Mouse (Mus musculus): Measurements from ENCODE around the gene Hmgcs2. TPM values are rescaled to one million over a fixed set of nuclear protein-coding genes. Genes with fewer than 3 reads are reported as not detected.

Gene Hmgcs2
- 1.1 and 1.4 TPM in 2 replicates for polyA plus RNA-seq (2014; fragmentation: Nextera tagmentation; extraction: Ambion mirVana)

DNA sequence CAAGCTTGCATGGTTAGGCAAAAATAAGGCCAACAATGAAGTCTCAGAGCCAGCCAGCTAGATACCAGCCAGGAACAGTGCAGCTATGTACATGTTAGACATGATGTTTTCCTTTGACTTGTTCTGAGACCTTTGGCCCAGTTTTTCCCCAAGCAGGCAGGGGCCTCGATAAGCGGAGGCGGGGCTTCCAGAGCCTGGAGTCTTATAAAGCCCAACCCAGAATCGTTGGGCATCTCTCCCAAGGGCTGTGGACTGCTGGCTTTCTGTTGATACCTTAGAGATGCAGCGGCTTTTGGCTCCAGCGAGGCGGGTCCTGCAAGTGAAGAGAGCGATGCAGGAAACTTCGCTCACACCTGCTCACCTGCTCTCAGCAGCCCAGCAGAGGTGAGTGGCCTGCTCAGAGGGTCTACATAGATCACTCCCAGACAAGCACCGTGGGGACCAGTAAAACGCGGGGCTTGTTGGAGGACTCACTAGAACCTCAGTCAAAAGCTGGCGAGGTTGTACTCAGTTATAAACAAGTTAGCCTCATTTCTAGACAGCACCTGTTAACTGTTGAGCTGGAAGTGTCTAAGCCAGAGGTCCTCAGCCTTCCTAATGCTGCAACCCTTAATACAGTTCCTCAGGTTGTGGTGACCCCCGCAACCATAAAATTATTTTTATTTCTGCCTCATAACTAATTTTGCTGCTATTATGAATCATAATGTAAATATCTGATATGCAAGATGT lies at the start of gene Hmgcs2:
Gene Hmgcs2, plus strand, starts transcription at position 232 of the 729 bp plus-strand sequence.
- 60% methylated on average over 14 of the region's 14 CpGs for WGBS
- H3K4me2 ChIP-seq (ENCODE audit: low read depth, severe bottlenecking): no peak within 1 kb of the TSS

GRCm38 (mm10) chr3:98233504-98233903 lies 46.7 kb upstream of the Hmgcs2 start:
- no peak for ATAC-seq (ENCODE audit: insufficient number of reproducible peaks, low FRiP score, low TSS enrichment, low read depth)
- Histone ChIP-seq H3K27ac (replicated peaks; ENCODE audit: low read depth, low read length) (no peak overlapping the region), H3K9me3 (ENCODE audit: control insufficient read depth, low read length) (no peaks in the 10 kb centered on the region)

More for the DNA sequence above, at the start of gene Hmgcs2:
- Histone ChIP-seq H3K27me3 (ENCODE audit: control insufficient read depth, insufficient read depth, low read length) (no peaks in the 10 kb centered on the region), H3K36me3 (ENCODE audit: control insufficient read depth, insufficient read depth, low read length) (no peaks in the 10 kb centered on the region), H3K9ac (ENCODE audit: low read length) (no peak within 1 kb of the TSS), H3K4me3 (ENCODE audit: low read depth, low read length) (no peak within 1 kb of the TSS), H3K27ac (replicated peaks; ENCODE audit: low read depth, low read length) (no peak within 1 kb of the TSS), H3K4me1 (ENCODE audit: control insufficient read depth, insufficient read depth, low read length) (no peaks in the 10 kb centered on the region; the same call in 1 of the 2 replicates), H3K9me3 (ENCODE audit: control insufficient read depth, low read length) (no peaks in the 10 kb centered on the region)
- DNase-seq (ENCODE audit: low spot score) (no peak), ATAC-seq (ENCODE audit: insufficient number of reproducible peaks, low FRiP score, low TSS enrichment, low read depth) (0 out of 2 replicates have a peak, but pooled peaks have one; percentile 26)

GRCm38 (mm10) chr3:98236266-98236665 lies 44.0 kb upstream of the Hmgcs2 start:
- ATAC-seq (ENCODE audit: insufficient number of reproducible peaks, low FRiP score, low TSS enrichment, low read depth) (no peak), DNase-seq (ENCODE audit: low spot score) (no peak)
- Histone ChIP-seq H3K36me3 (ENCODE audit: control insufficient read depth, insufficient read depth, low read length) (no peaks in the 10 kb centered on the region), H3K9me3 (ENCODE audit: control insufficient read depth, low read length) (no peaks in the 10 kb centered on the region), H3K4me2 (ENCODE audit: low read depth, severe bottlenecking) (no peak overlapping the region), H3K9ac (ENCODE audit: low read length) (no peak overlapping the region), H3K27ac (replicated peaks; ENCODE audit: low read depth, low read length) (no peak overlapping the region), H3K4me3 (ENCODE audit: low read depth, low read length) (no peak overlapping the region), H3K4me1 (ENCODE audit: control insufficient read depth, insufficient read depth, low read length) (no peaks in the 10 kb centered on the region), H3K27me3 (ENCODE audit: control insufficient read depth, insufficient read depth, low read length) (no peaks in the 10 kb centered on the region)
- whole genome bisulfite sequencing: 89% methylated on average over 6 of the region's 6 CpGs

More at GRCm38 (mm10) chr3:98233504-98233903, 46.7 kb upstream of the Hmgcs2 start:
- H3K36me3 ChIP-seq (ENCODE audit: control insufficient read depth, insufficient read depth, low read length): no peaks in the 10 kb centered on the region
- H3K4me3 ChIP-seq (ENCODE audit: low read depth, low read length): no peak overlapping the region
- no peak for DNase-seq (ENCODE audit: low spot score)
- H3K4me2 ChIP-seq (ENCODE audit: low read depth, severe bottlenecking): no peak overlapping the region
- no peak overlapping the region for H3K9ac ChIP-seq (ENCODE audit: low read length)
- H3K4me1 ChIP-seq (ENCODE audit: control insufficient read depth, insufficient read depth, low read length): no peaks in the 10 kb centered on the region
- no peaks in the 10 kb centered on the region for H3K27me3 ChIP-seq (ENCODE audit: control insufficient read depth, insufficient read depth, low read length)

DNA sequence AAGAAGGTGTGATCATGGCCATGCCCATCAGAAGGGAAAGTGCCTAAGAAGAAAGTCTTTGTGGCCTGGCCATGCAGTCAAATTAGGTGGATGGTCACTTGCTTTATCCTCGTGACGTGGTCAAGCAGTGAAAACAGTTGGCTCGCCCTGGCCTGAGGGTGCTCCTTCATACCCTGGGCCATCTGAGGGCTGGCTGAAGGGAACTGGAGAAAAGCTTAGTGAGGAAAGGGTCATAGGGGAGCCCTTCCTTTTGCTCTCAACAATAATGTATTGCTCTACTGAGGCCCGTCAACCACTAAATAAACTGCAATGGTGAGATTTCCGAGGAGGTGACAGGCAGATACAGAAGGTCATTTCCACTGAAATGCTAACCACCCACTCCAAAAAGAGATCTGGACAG lies 43.0 kb upstream of the Hmgcs2 start:
- H3K36me3 ChIP-seq (ENCODE audit: control insufficient read depth, insufficient read depth, low read length): no peaks in the 10 kb centered on the region
- DNase-seq (ENCODE audit: low spot score): no peak
- no peaks in the 10 kb centered on the region for H3K27me3 ChIP-seq (ENCODE audit: control insufficient read depth, insufficient read depth, low read length)
- no peak overlapping the region for H3K4me3 ChIP-seq (ENCODE audit: low read depth, low read length)
- no peaks in the 10 kb centered on the region for H3K9me3 ChIP-seq (ENCODE audit: control insufficient read depth, low read length)
- 59% methylated on average over 5 of the region's 5 CpGs for WGBS
- H3K9ac ChIP-seq (ENCODE audit: low read length): no peak overlapping the region
- no peak for ATAC-seq (ENCODE audit: insufficient number of reproducible peaks, low FRiP score, low TSS enrichment, low read depth)
- H3K4me2 ChIP-seq (ENCODE audit: low read depth, severe bottlenecking): no peak overlapping the region
- no peak overlapping the region for H3K27ac ChIP-seq (replicated peaks; ENCODE audit: low read depth, low read length)
- H3K4me1 ChIP-seq (ENCODE audit: control insufficient read depth, insufficient read depth, low read length): no peaks in the 10 kb centered on the region

DNA sequence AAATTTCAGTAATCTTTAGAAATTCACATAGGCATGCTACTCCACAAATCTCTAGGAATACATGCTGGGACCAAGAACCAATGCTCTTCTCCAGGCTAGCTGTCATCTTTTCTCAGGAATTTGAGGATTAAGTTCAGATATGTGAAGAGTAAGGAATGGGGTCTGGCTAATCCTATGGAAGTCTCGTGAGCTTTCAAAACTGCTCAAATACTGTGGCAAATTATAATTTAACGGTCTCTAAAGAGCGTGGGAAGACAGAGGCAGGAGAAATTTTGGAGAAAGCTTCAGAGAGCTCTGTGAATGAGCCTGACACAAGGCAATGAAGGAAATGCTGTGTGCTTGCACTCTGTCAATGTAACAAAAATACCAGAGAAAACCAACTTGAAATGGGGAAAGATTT lies 42.1 kb upstream of the Hmgcs2 start:
- no peak for DNase-seq (ENCODE audit: low spot score)
- no peaks in the 10 kb centered on the region for H3K36me3 ChIP-seq (ENCODE audit: control insufficient read depth, insufficient read depth, low read length)
- no peak overlapping the region for H3K27ac ChIP-seq (replicated peaks; ENCODE audit: low read depth, low read length)
- no peaks in the 10 kb centered on the region for H3K4me1 ChIP-seq (ENCODE audit: control insufficient read depth, insufficient read depth, low read length)
- no peaks in the 10 kb centered on the region for H3K9me3 ChIP-seq (ENCODE audit: control insufficient read depth, low read length)
- H3K4me3 ChIP-seq (ENCODE audit: low read depth, low read length): no peak overlapping the region
- H3K9ac ChIP-seq (ENCODE audit: low read length): no peak overlapping the region
- WGBS: 81% methylated on average over 3 of the region's 3 CpGs
- H3K4me2 ChIP-seq (ENCODE audit: low read depth, severe bottlenecking): no peak overlapping the region
- ATAC-seq (ENCODE audit: insufficient number of reproducible peaks, low FRiP score, low TSS enrichment, low read depth): no peak
- no peaks in the 10 kb centered on the region for H3K27me3 ChIP-seq (ENCODE audit: control insufficient read depth, insufficient read depth, low read length)

DNA sequence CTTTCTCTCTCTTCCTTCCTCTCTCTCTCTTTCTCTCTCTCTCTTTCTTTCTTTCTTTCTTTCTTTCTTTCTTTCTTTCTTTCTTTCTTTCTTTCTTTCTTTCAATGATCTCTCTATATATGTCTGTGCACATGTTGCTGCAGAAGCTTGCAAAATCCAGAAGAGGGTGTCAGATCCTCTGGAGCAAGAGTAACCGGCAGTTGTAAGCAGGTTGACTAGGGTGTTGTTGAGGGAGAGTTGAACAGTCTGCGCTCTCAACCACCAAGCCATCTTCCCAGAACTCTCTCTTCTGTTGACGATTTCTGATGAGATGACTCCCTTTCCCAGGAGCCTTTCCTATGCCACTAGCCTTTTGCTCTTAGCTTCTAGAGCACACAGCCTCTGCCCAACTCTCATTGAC lies 38.2 kb upstream of the Hmgcs2 start:
- 88% methylated on average over 3 of the region's 3 CpGs for WGBS
- Histone ChIP-seq H3K4me1 (ENCODE audit: control insufficient read depth, insufficient read depth, low read length) (no peaks in the 10 kb centered on the region), H3K4me2 (ENCODE audit: low read depth, severe bottlenecking) (no peak overlapping the region), H3K27ac (replicated peaks; ENCODE audit: low read depth, low read length) (no peak overlapping the region), H3K27me3 (ENCODE audit: control insufficient read depth, insufficient read depth, low read length) (no peaks in the 10 kb centered on the region), H3K9ac (ENCODE audit: low read length) (no peak overlapping the region), H3K36me3 (ENCODE audit: control insufficient read depth, insufficient read depth, low read length) (no peaks in the 10 kb centered on the region), H3K4me3 (ENCODE audit: low read depth, low read length) (no peak overlapping the region), H3K9me3 (ENCODE audit: control insufficient read depth, low read length) (no peaks in the 10 kb centered on the region)
- ATAC-seq (ENCODE audit: insufficient number of reproducible peaks, low FRiP score, low TSS enrichment, low read depth) (no peak), DNase-seq (ENCODE audit: low spot score) (no peak)

- WGBS: 78% methylated on average over 8 of the region's 8 CpGs
- no peak for ATAC-seq (ENCODE audit: insufficient number of reproducible peaks, low FRiP score, low TSS enrichment, low read depth)
Observed at GRCm38 (mm10) chr3:98242458-98243037, 37.7 kb upstream of the Hmgcs2 start.

DNA sequence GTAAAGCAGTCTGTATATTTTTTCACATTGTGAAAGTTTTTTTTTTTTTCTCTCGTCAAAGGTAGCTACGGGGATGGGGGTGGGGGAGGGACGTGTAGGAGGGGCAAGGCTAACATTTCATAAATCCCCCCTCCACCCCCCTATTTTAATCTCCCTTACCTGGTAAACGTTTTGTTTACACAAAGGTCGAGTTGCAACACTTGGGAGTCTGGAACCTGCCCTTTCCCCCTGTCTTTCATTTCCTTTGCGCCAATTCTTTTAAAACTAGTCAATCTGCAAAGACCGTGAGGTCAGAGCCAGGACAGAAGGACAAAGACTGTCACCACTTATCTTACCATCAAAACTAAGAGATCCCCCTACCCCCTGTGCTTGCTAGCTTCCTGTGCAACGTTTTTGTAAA lies 34.3 kb upstream of the Hmgcs2 start:
- Histone ChIP-seq H3K9ac (ENCODE audit: low read length) (no peak overlapping the region), H3K9me3 (ENCODE audit: control insufficient read depth, low read length) (no peaks in the 10 kb centered on the region), H3K4me2 (ENCODE audit: low read depth, severe bottlenecking) (no peak overlapping the region), H3K27ac (replicated peaks; ENCODE audit: low read depth, low read length) (no peak overlapping the region), H3K36me3 (ENCODE audit: control insufficient read depth, insufficient read depth, low read length) (no peaks in the 10 kb centered on the region), H3K4me3 (ENCODE audit: low read depth, low read length) (no peak overlapping the region), H3K4me1 (ENCODE audit: control insufficient read depth, insufficient read depth, low read length) (no peaks in the 10 kb centered on the region), H3K27me3 (ENCODE audit: control insufficient read depth, insufficient read depth, low read length) (no peaks in the 10 kb centered on the region)
- DNase-seq (ENCODE audit: low spot score) (no peak), ATAC-seq (ENCODE audit: insufficient number of reproducible peaks, low FRiP score, low TSS enrichment, low read depth) (no peak)
- WGBS: 38% methylated on average over 8 of the region's 8 CpGs

More at GRCm38 (mm10) chr3:98242458-98243037, 37.7 kb upstream of the Hmgcs2 start:
- DNase-seq (ENCODE audit: low spot score): no peak
- no peaks in the 10 kb centered on the region for H3K36me3 ChIP-seq (ENCODE audit: control insufficient read depth, insufficient read depth, low read length)
- H3K4me2 ChIP-seq (ENCODE audit: low read depth, severe bottlenecking): no peak overlapping the region
- no peaks in the 10 kb centered on the region for H3K4me1 ChIP-seq (ENCODE audit: control insufficient read depth, insufficient read depth, low read length)
- H3K27me3 ChIP-seq (ENCODE audit: control insufficient read depth, insufficient read depth, low read length): no peaks in the 10 kb centered on the region
- H3K27ac ChIP-seq (replicated peaks; ENCODE audit: low read depth, low read length): no peak overlapping the region
- no peak overlapping the region for H3K4me3 ChIP-seq (ENCODE audit: low read depth, low read length)
- H3K9me3 ChIP-seq (ENCODE audit: control insufficient read depth, low read length): no peaks in the 10 kb centered on the region
- H3K9ac ChIP-seq (ENCODE audit: low read length): no peak overlapping the region
